Mouse (Mus musculus): ENCODE results near the gene Mlkl. TPM values are rescaled to one million over a fixed set of nuclear protein-coding genes. Genes with fewer than 3 reads are reported as not detected.

Mlkl gene
- total and polyA plus RNA-seq, 3 experiments, result 0.72 to 7.9 (median 1.5) TPM

GRCm38 (mm10) chr8:111300597-111301546 is 37.1 kb downstream of the Mlkl start:
- in situ Hi-C loops (cut with MboI; ENCODE audit: low pct_ligation_motif_present, low pct_unique_long_range_greater_than_20kb, low sequenced_read_pairs), result no loop called here
- H3K9me3 ChIP-seq (replicated peaks; ENCODE audit: low read length), result no peaks in the 10 kb centered on the region
- no peak overlapping the region for H3K27ac ChIP-seq (ENCODE audit: insufficient read depth, low read depth)
- H3K4me3 ChIP-seq (replicated peaks in 1 of 3; ENCODE audit: low read depth in 2 of 3, low read length in 2 of 3, poor library complexity in 1 of 3), result peak overlapping the region in 2 of 3 experiments; percentile 19 to 93
- dilution Hi-C loops (cut with MboI; ENCODE audit: extremely low pct_ligation_motif_present, extremely low pct_unique_long_range_greater_than_20kb, low sequenced_read_pairs), result no loop called here
- peak; percentile 41 for DNase-seq (ENCODE audit: extremely low read depth)
- H3K36me3 ChIP-seq (replicated peaks in 1 of 2; ENCODE audit: control insufficient read depth in 1 of 2, insufficient read depth in 1 of 2, low read length in 1 of 2), result peaks cover 10 to 11% of the 10 kb centered on the region in 2 experiments
- peak overlapping the region; percentile 45; the same call in 1 of the 2 replicates for H3K9ac ChIP-seq (ENCODE audit: insufficient read depth, low read depth)
- H3K79me2 ChIP-seq (replicated peaks; ENCODE audit: control insufficient read depth, extremely low read depth, insufficient read depth, poor library complexity, severe bottlenecking), result peaks cover 35% of the 10 kb centered on the region
- peaks cover 4 to 11% of the 10 kb centered on the region in 2 experiments; a peak in 3 of 4 replicates for H3K4me1 ChIP-seq (ENCODE audit: control insufficient read depth in 1 of 2, insufficient read depth in 2 of 2)
- TF ChIP-seq UBTF (IDR thresholded peaks at IDR 0.05; ENCODE audit: low read depth, low read length) (no peak), CTCF (conservative IDR thresholded peaks at IDR 0.05 in 1 of 2, IDR thresholded peaks at IDR 0.05 in 1 of 2; ENCODE audit: low read depth in 2 of 2, low read length in 2 of 2) (peak; percentile 64 to 77), MYC (IDR thresholded peaks at IDR 0.05; ENCODE audit: low read depth, low read length) (peak; percentile 59; the same call in 1 of the 2 replicates), JUND (conservative IDR thresholded peaks at IDR 0.05; ENCODE audit: low read depth, low read length) (no peak), POLR2AphosphoS2 (IDR thresholded peaks at IDR 0.05; ENCODE audit: low read depth, low read length) (no peak), RAD21 (IDR thresholded peaks at IDR 0.05; ENCODE audit: low read depth, low read length) (no peak; the same call in 1 of the 2 replicates), RCOR1 (conservative IDR thresholded peaks at IDR 0.05; ENCODE audit: low read depth, low read length) (no peak)
- peak overlapping the region; percentile 53 for H3K4me2 ChIP-seq (ENCODE audit: insufficient read depth, low read depth, poor library complexity, severe bottlenecking)
- H3K27me3 ChIP-seq (replicated peaks), result no peaks in the 10 kb centered on the region

DNA sequence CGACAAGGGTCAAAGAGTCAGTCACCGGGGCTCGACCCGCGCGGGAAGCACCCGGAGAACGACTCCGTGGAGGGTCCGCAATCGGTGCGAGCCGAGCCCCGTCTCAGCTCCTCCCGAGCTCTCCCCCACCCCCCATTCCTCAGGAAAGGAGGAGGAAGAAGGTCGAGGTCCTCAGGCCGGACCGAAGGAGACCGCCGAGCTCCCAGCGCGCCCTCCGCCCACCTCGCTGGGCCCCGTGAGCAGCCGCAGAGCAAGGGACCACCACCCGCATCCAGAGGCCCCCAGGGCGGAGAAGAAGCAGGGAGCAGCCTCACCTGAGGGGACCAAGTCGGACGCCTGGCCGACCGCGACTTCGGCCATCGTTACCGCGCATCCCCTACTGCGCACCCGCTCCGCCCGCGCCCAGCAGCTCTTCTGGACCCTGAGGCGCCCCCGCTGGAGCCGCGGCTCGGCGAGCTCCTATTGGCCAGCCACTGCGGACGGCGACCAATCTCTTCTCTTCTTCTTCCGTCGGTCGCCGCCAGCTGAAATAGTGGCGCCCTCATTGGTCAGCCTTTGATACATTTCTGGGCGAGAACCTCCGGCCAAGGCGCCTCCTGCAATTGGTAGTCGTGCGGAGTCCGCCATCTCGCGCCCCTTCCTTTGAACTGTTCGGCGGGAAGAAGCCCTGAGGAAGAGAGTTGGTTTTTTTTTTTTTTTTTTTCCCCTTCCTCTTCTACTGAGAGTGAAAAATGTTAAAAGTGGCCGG is 38.0 kb downstream of the Mlkl start, which contains the start of gene Rfwd3:
Gene Rfwd3 (minus strand): TSS at position 402 of the 748 bp plus-strand sequence.
- DNase-seq (ENCODE audit: extremely low read depth), result peak; percentile 98
- peaks cover 43% of the 10 kb centered on the region for H3K79me2 ChIP-seq (replicated peaks; ENCODE audit: control insufficient read depth, extremely low read depth, insufficient read depth, poor library complexity, severe bottlenecking)
- H3K4me1 ChIP-seq (ENCODE audit: control insufficient read depth in 1 of 2, insufficient read depth in 2 of 2), result peaks cover 4 to 18% of the 10 kb centered on the region in 2 experiments; a peak in 3 of 4 replicates
- dilution Hi-C loops (cut with MboI; ENCODE audit: extremely low pct_ligation_motif_present, extremely low pct_unique_long_range_greater_than_20kb, low sequenced_read_pairs), result no loop called here
- peak within 1 kb of the TSS; percentile 95 for H3K9ac ChIP-seq (ENCODE audit: insufficient read depth, low read depth)
- H3K27ac ChIP-seq (ENCODE audit: insufficient read depth, low read depth), result peak within 1 kb of the TSS; percentile 85
- H3K27me3 ChIP-seq (replicated peaks), result no peaks in the 10 kb centered on the region
- H3K9me3 ChIP-seq (replicated peaks; ENCODE audit: low read length), result no peaks in the 10 kb centered on the region
- peaks cover 16 to 18% of the 10 kb centered on the region in 2 experiments for H3K36me3 ChIP-seq (replicated peaks in 1 of 2; ENCODE audit: control insufficient read depth in 1 of 2, insufficient read depth in 1 of 2, low read length in 1 of 2)
- peak within 1 kb of the TSS; percentile 63 to 93 (median 93) for H3K4me3 ChIP-seq (replicated peaks in 1 of 3; ENCODE audit: low read depth in 2 of 3, low read length in 2 of 3, poor library complexity in 1 of 3)
- H3K4me2 ChIP-seq (ENCODE audit: insufficient read depth, low read depth, poor library complexity, severe bottlenecking), result peak within 1 kb of the TSS; percentile 59
- in situ Hi-C loops (cut with MboI; ENCODE audit: low pct_ligation_motif_present, low pct_unique_long_range_greater_than_20kb, low sequenced_read_pairs), result loop anchor here (25.0 kb wide), 1 partner anchor 463 kb away; the partner anchor contains the start of genes Cog4 and Sf3b3
- no peak for TF ChIP-seq USF1 (IDR thresholded peaks at IDR 0.05; ENCODE audit: low read depth, low read length)
- TF ChIP-seq IRF4 (IDR thresholded peaks at IDR 0.05; ENCODE audit: low read depth, low read length), result 0 out of 2 replicates have a peak, but pooled peaks have one; percentile 2
- TF ChIP-seq TCF12 (IDR thresholded peaks at IDR 0.05; ENCODE audit: low read depth, low read length), result peak; percentile 74; the same call in 1 of the 2 replicates
- TF ChIP-seq NRF1 (IDR thresholded peaks at IDR 0.05; ENCODE audit: low read depth, low read length), result peak; percentile 88
- TF ChIP-seq GABPA (IDR thresholded peaks at IDR 0.05; ENCODE audit: insufficient replicate concordance, low read depth, low read length), result no peak
- no peak for TF ChIP-seq JUND (conservative IDR thresholded peaks at IDR 0.05; ENCODE audit: low read depth, low read length)
- no peak for TF ChIP-seq USF2 (conservative IDR thresholded peaks at IDR 0.05; ENCODE audit: low read depth, low read length)
- no peak for TF ChIP-seq ZC3H11A (IDR thresholded peaks at IDR 0.05; ENCODE audit: low read depth, low read length)
- TF ChIP-seq MXI1 (IDR thresholded peaks at IDR 0.05; ENCODE audit: low read depth, low read length), result peak; percentile 54; the same call in 1 of the 2 replicates
- no peak for TF ChIP-seq JUN (IDR thresholded peaks at IDR 0.05; ENCODE audit: insufficient read depth, low read depth, low read length)
- TF ChIP-seq POLR2A (IDR thresholded peaks at IDR 0.05; ENCODE audit: low read depth, low read length), result peak; percentile 91
- TF ChIP-seq ZKSCAN1 (IDR thresholded peaks at IDR 0.05; ENCODE audit: borderline replicate concordance, low read depth, low read length), result no peak
- peak; percentile 22; the same call in 1 of the 2 replicates for TF ChIP-seq UBTF (IDR thresholded peaks at IDR 0.05; ENCODE audit: low read depth, low read length)
- TF ChIP-seq NELFE (IDR thresholded peaks at IDR 0.05; ENCODE audit: low read depth, low read length), result peak; percentile 90
- no peak for TF ChIP-seq MAFK (IDR thresholded peaks at IDR 0.05; ENCODE audit: insufficient replicate concordance, low read length)
- TF ChIP-seq MAZ (IDR thresholded peaks at IDR 0.05; ENCODE audit: low read depth, low read length), result 0 out of 2 replicates have a peak, but pooled peaks have one; percentile 29
- TF ChIP-seq E2F4 (IDR thresholded peaks at IDR 0.05; ENCODE audit: insufficient replicate concordance, low read depth, low read length), result peak; percentile 97
- TF ChIP-seq MYC (IDR thresholded peaks at IDR 0.05; ENCODE audit: low read depth, low read length), result no peak
- no peak for TF ChIP-seq ETS1 (conservative IDR thresholded peaks at IDR 0.05; ENCODE audit: low read depth, low read length)
- TF ChIP-seq ZMIZ1 (IDR thresholded peaks at IDR 0.05; ENCODE audit: low read depth, low read length), result peak; percentile 96
- no peak for TF ChIP-seq PAX5 (IDR thresholded peaks at IDR 0.05; ENCODE audit: low read length)
- no peak for TF ChIP-seq BHLHE40 (IDR thresholded peaks at IDR 0.05; ENCODE audit: low read depth, low read length)
- TF ChIP-seq CTCF (conservative IDR thresholded peaks at IDR 0.05 in 1 of 2, IDR thresholded peaks at IDR 0.05 in 1 of 2; ENCODE audit: low read depth in 2 of 2, low read length in 2 of 2), result peak in 1 of 2 experiments; percentile 6; a peak in 1 of 4 replicates

All from CH12.LX (cell line).